Mouse (Mus musculus): ENCODE data around the gene Cnksr2. TPM values are rescaled to one million over a fixed set of nuclear protein-coding genes. Genes with fewer than 3 reads are reported as not detected.

Gene Cnksr2
- total and polyA plus RNA-seq, 2 experiments from 2014 or later = 7.1 to 14.3 TPM

DNA sequence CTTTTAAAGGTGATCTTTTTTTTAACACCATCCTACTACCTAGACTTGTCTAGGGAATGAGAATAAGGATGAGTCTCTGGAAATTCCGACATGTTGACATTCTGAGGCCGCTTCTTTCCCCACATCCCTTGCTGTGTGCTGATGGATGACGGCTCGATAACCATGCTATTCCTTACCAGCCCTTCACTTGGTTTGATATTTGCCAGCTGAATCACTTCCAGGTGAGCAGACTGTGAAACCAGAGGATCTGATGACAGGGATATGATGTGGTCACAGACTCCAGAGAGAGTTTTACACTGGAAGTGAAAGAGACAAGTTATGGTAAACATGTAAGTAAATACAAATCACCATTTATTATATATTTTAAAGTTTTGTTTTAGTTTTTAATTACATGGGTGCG, 98.0 kb downstream of the Cnksr2 start:
- ATAC-seq (ENCODE audit: low FRiP score) = no peak
- 84% methylated on average over 5 of the region's 5 CpGs for WGBS
- Histone ChIP-seq H3K9me3 (ENCODE audit: low read length) (no peaks in the 10 kb centered on the region), H3K36me3 (ENCODE audit: insufficient read depth, low read length) (no peaks in the 10 kb centered on the region), H3K27me3 (ENCODE audit: insufficient read depth, low read length) (no peaks in the 10 kb centered on the region), H3K4me2 (ENCODE audit: low read depth, low read length, poor library complexity, severe bottlenecking) (no peak overlapping the region), H3K27ac (ENCODE audit: low read depth, low read length) (no peak overlapping the region), H3K4me3 (ENCODE audit: low read depth, low read length) (no peak overlapping the region), H3K9ac (replicated peaks; ENCODE audit: low read length, poor library complexity, severe bottlenecking) (no peak overlapping the region), H3K4me1 (ENCODE audit: insufficient read depth, low read length) (no peaks in the 10 kb centered on the region)
- no peak for DNase-seq (ENCODE audit: low spot score)
- TF ChIP-seq CTCF (IDR thresholded peaks at IDR 0.05) = no peak

DNA sequence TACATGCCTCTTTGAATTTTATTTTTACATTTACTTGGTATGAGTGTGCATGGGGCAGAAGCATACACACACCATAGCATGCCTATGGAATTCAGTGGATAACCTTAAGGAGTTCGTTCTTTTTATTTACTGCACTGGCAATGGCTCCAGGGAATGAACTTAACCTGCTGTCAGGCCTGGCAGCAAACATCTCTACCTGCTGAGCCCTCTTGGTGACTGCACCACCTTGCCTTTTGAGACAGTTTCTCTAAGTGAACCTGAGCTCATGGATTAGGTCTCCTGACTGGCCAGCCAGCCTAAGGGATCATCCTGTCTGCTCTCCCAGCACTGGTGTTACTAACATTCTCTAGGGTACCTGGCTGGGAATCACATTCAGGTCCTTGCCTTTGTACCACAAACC, 106.5 kb downstream of the Cnksr2 start:
- no peak for ATAC-seq (ENCODE audit: low FRiP score)
- WGBS = 79% methylated on average over 1 of the region's 1 CpGs

DNA sequence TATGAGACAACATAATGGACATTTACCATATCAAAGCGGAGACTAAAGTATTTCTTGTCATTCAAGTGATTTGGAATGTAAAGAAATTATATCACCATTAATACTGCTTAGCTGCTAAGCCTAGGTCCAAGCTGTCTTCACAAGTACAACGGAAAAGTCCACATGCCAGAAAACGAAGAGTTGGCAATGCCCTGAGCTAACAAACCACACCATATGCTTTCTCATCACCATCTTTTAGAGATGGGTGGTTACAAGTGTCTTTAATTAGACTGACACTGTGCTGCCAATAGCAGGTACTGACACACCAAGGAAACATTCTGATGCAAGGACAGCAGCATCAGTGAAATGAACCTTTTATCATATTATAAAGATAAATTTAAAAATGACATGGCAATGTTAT, 123.0 kb downstream of the Cnksr2 start:
- H3K27me3 ChIP-seq (ENCODE audit: insufficient read depth, low read length) = no peaks in the 10 kb centered on the region
- no peaks in the 10 kb centered on the region for H3K9me3 ChIP-seq (ENCODE audit: low read length)
- no peak overlapping the region for H3K4me2 ChIP-seq (ENCODE audit: low read depth, low read length, poor library complexity, severe bottlenecking)
- TF ChIP-seq CTCF (IDR thresholded peaks at IDR 0.05) = no peak
- H3K4me3 ChIP-seq (ENCODE audit: low read depth, low read length) = no peak overlapping the region
- no peak overlapping the region for H3K27ac ChIP-seq (ENCODE audit: low read depth, low read length)
- H3K9ac ChIP-seq (replicated peaks; ENCODE audit: low read length, poor library complexity, severe bottlenecking) = no peak overlapping the region
- DNase-seq (ENCODE audit: low spot score) (no peak), ATAC-seq (ENCODE audit: low FRiP score) (no peak)
- 83% methylated on average over 3 of the region's 3 CpGs for WGBS
- no peaks in the 10 kb centered on the region for H3K36me3 ChIP-seq (ENCODE audit: insufficient read depth, low read length)
- no peaks in the 10 kb centered on the region for H3K4me1 ChIP-seq (ENCODE audit: insufficient read depth, low read length)

More for the DNA sequence above, 106.5 kb downstream of the Cnksr2 start:
- Histone ChIP-seq H3K4me3 (ENCODE audit: low read depth, low read length) (no peak overlapping the region), H3K9me3 (ENCODE audit: low read length) (no peaks in the 10 kb centered on the region), H3K4me2 (ENCODE audit: low read depth, low read length, poor library complexity, severe bottlenecking) (no peak overlapping the region), H3K4me1 (ENCODE audit: insufficient read depth, low read length) (no peaks in the 10 kb centered on the region), H3K9ac (replicated peaks; ENCODE audit: low read length, poor library complexity, severe bottlenecking) (no peak overlapping the region), H3K27ac (ENCODE audit: low read depth, low read length) (no peak overlapping the region), H3K27me3 (ENCODE audit: insufficient read depth, low read length) (no peaks in the 10 kb centered on the region), H3K36me3 (ENCODE audit: insufficient read depth, low read length) (no peaks in the 10 kb centered on the region)
- no peak for DNase-seq (ENCODE audit: low spot score)
- no peak for TF ChIP-seq CTCF (IDR thresholded peaks at IDR 0.05)

DNA sequence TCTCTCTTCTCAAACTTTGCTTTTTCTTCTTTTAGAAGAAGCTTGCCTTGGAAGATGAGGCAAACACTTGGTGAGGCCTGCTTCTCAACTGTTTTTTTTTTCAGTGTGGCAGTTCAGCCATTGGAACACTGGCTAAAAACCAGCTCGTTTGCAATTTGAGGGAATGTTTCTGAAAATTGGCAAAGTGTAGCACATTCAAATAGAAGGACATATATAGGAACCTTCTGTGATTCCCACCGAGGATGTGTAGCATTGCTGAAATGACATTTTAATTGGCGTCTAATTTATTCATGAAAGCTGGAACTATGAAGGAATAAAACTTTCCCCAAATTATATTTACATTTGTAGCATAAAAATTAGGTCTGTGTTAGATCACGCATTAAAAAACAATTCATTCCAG, 213.1 kb downstream of the Cnksr2 start:
- H3K27me3 ChIP-seq (ENCODE audit: insufficient read depth, low read length) = no peaks in the 10 kb centered on the region
- H3K36me3 ChIP-seq (ENCODE audit: insufficient read depth, low read length) = no peaks in the 10 kb centered on the region
- ATAC-seq (ENCODE audit: low FRiP score) (no peak), DNase-seq (ENCODE audit: low spot score) (no peak)
- H3K9ac ChIP-seq (replicated peaks; ENCODE audit: low read length, poor library complexity, severe bottlenecking) = no peak overlapping the region
- no peak overlapping the region for H3K4me2 ChIP-seq (ENCODE audit: low read depth, low read length, poor library complexity, severe bottlenecking)
- no peak for TF ChIP-seq CTCF (IDR thresholded peaks at IDR 0.05)
- H3K27ac ChIP-seq (ENCODE audit: low read depth, low read length) = no peak overlapping the region
- no peaks in the 10 kb centered on the region for H3K4me1 ChIP-seq (ENCODE audit: insufficient read depth, low read length)
- no peaks in the 10 kb centered on the region for H3K9me3 ChIP-seq (ENCODE audit: low read length)
- H3K4me3 ChIP-seq (ENCODE audit: low read depth, low read length) = no peak overlapping the region
- WGBS = 78% methylated on average over 4 of the region's 4 CpGs

DNA sequence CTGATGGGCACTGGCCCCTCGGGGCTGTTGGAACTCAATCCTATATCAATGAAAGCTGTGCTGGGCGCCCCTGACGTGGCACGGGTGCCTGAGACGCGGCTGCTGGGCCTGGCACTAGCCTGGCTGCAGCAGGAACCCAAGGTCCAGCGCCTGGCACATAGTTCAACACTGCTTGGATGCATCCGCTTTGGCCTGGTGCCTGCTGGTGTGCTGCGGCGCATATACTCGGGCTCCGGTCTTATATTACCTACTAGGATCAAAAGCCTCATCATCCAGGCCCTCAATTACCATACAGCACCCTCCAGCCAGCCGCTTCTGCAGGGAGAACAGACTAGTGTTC, 224.2 kb downstream of the Cnksr2 start:
- H3K9ac ChIP-seq (replicated peaks; ENCODE audit: low read length, poor library complexity, severe bottlenecking) = no peak overlapping the region
- no peaks in the 10 kb centered on the region for H3K36me3 ChIP-seq (ENCODE audit: insufficient read depth, low read length)
- no peak overlapping the region for H3K4me3 ChIP-seq (ENCODE audit: low read depth, low read length)
- H3K4me2 ChIP-seq (ENCODE audit: low read depth, low read length, poor library complexity, severe bottlenecking) = no peak overlapping the region
- DNase-seq (ENCODE audit: low spot score) (no peak), ATAC-seq (ENCODE audit: low FRiP score) (peak; percentile 35; the same call in 1 of the 2 replicates)
- no peak overlapping the region for H3K27ac ChIP-seq (ENCODE audit: low read depth, low read length)
- no peaks in the 10 kb centered on the region for H3K9me3 ChIP-seq (ENCODE audit: low read length)
- H3K4me1 ChIP-seq (ENCODE audit: insufficient read depth, low read length) = no peaks in the 10 kb centered on the region
- no peaks in the 10 kb centered on the region for H3K27me3 ChIP-seq (ENCODE audit: insufficient read depth, low read length)
- TF ChIP-seq CTCF (IDR thresholded peaks at IDR 0.05) = no peak
- WGBS = 80% methylated on average over 12 of the region's 13 CpGs

DNA sequence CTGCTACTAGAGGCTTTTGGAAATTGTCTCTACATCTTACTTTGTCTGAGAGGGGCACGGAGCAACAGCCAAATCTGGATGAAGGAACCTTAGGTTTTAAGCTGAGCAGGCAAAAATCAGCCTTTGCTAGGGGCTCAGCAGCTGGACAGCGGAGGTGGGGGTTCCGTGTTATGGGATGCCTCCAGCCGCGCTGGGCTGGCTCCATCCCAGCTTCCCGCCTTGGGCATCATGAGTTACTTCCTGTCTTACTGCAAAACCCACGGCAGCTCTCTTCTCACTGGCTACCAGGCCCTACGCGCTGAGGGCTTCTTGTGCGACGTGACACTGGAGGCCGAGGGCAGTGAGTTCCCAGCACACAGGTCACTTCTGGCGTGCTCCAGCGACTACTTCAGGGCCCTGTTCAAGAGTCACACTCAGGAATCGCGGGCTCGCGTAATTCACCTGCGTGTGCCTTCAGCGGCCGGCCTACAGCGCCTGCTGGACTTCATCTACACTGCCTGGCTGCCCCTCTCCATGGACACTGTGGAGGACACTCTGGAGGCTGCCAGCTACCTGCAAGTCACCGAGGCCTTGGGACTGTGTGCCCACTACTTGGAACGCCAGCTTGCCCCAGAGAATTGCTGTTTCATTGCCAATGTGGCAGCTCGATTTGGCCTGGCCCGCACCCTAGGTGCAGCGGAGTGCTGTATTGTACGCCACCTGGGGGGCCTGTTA, 224.7 kb downstream of the Cnksr2 start, which contains the start of gene Klhl34:
Gene Klhl34, plus strand, starts transcription at position 229 of the 714 bp plus-strand sequence.
- 48% methylated on average over 28 of the region's 28 CpGs for WGBS
- TF ChIP-seq CTCF (IDR thresholded peaks at IDR 0.05) = no peak
- ATAC-seq (ENCODE audit: low FRiP score) (peak; percentile 29), DNase-seq (ENCODE audit: low spot score) (peak; percentile 11)
- Histone ChIP-seq H3K4me2 (ENCODE audit: low read depth, low read length, poor library complexity, severe bottlenecking) (peak within 1 kb of the TSS; percentile 44), H3K4me3 (ENCODE audit: low read depth, low read length) (peak within 1 kb of the TSS; percentile 12; the same call in 1 of the 2 replicates), H3K27ac (ENCODE audit: low read depth, low read length) (no peak within 1 kb of the TSS), H3K36me3 (ENCODE audit: insufficient read depth, low read length) (no peaks in the 10 kb centered on the region), H3K27me3 (ENCODE audit: insufficient read depth, low read length) (no peaks in the 10 kb centered on the region), H3K9me3 (ENCODE audit: low read length) (no peaks in the 10 kb centered on the region), H3K4me1 (ENCODE audit: insufficient read depth, low read length) (no peaks in the 10 kb centered on the region), H3K9ac (replicated peaks; ENCODE audit: low read length, poor library complexity, severe bottlenecking) (peak within 1 kb of the TSS; percentile 24; the same call in 1 of the 2 replicates)
